Mouse (Mus musculus): Measurements from ENCODE around the gene Eif4a1. TPM values are rescaled to one million over a fixed set of nuclear protein-coding genes. Genes with fewer than 3 reads are reported as not detected.
"Not testable (repeated sequence)": the region's sequence is repeated elsewhere in the genome, so short reads cannot be mapped to it uniquely, and the experiment has no call there.

Eif4a1 gene
- total RNA-seq, 1 experiment from 2014 or later, result 694 TPM

GRCm38 (mm10) chr11:69703814-69704612 is 31.8 kb upstream of the Eif4a1 start:
- no peak for ATAC-seq (replicated peaks; ENCODE audit: insufficient number of reproducible peaks, low FRiP score, low TSS enrichment, poor library complexity, severe bottlenecking)

- ATAC-seq (replicated peaks; ENCODE audit: insufficient number of reproducible peaks, low FRiP score, low TSS enrichment, poor library complexity, severe bottlenecking), result not testable (repeated sequence)
Observed at GRCm38 (mm10) chr11:69703381-69703780, 31.2 kb upstream of the Eif4a1 start.

- not testable (repeated sequence) for ATAC-seq (replicated peaks; ENCODE audit: insufficient number of reproducible peaks, low FRiP score, low TSS enrichment, poor library complexity, severe bottlenecking)
Observed at GRCm38 (mm10) chr11:69702886-69703285, 30.7 kb upstream of the Eif4a1 start.

GRCm38 (mm10) chr11:69699595-69699994 is 27.4 kb upstream of the Eif4a1 start:
- no peak for ATAC-seq (replicated peaks; ENCODE audit: insufficient number of reproducible peaks, low FRiP score, low TSS enrichment, poor library complexity, severe bottlenecking)

- ATAC-seq (replicated peaks; ENCODE audit: insufficient number of reproducible peaks, low FRiP score, low TSS enrichment, poor library complexity, severe bottlenecking), result no peak
Observed at GRCm38 (mm10) chr11:69698574-69698973, 26.4 kb upstream of the Eif4a1 start.

- ATAC-seq (replicated peaks; ENCODE audit: insufficient number of reproducible peaks, low FRiP score, low TSS enrichment, poor library complexity, severe bottlenecking), result no peak
Observed at GRCm38 (mm10) chr11:69697396-69697795, 25.2 kb upstream of the Eif4a1 start.

- peak; percentile 78 for ATAC-seq (replicated peaks; ENCODE audit: insufficient number of reproducible peaks, low FRiP score, low TSS enrichment, poor library complexity, severe bottlenecking)
Observed at GRCm38 (mm10) chr11:69695361-69696181, 23.3 kb upstream of the Eif4a1 start, which contains the start of the genes Tnfsf12 and Tnfsfm13. Gene Tnfsf12, minus strand, starts transcription at chr11:69695849. Gene Tnfsfm13, minus strand, starts transcription at chr11:69696098.

- no peak for ATAC-seq (replicated peaks; ENCODE audit: insufficient number of reproducible peaks, low FRiP score, low TSS enrichment, poor library complexity, severe bottlenecking)
Observed at GRCm38 (mm10) chr11:69695046-69695360, 22.8 kb upstream of the Eif4a1 start.

- no peak for ATAC-seq (replicated peaks; ENCODE audit: insufficient number of reproducible peaks, low FRiP score, low TSS enrichment, poor library complexity, severe bottlenecking)
Observed at GRCm38 (mm10) chr11:69693421-69693965, 21.3 kb upstream of the Eif4a1 start.

GRCm38 (mm10) chr11:69692863-69693262 is 20.6 kb upstream of the Eif4a1 start:
- no peak for ATAC-seq (replicated peaks; ENCODE audit: insufficient number of reproducible peaks, low FRiP score, low TSS enrichment, poor library complexity, severe bottlenecking)

GRCm38 (mm10) chr11:69692196-69692811 is 20.1 kb upstream of the Eif4a1 start:
- ATAC-seq (replicated peaks; ENCODE audit: insufficient number of reproducible peaks, low FRiP score, low TSS enrichment, poor library complexity, severe bottlenecking), result peak; percentile 92

- no peak for ATAC-seq (replicated peaks; ENCODE audit: insufficient number of reproducible peaks, low FRiP score, low TSS enrichment, poor library complexity, severe bottlenecking)
Observed at GRCm38 (mm10) chr11:69689891-69690290, 17.7 kb upstream of the Eif4a1 start.

GRCm38 (mm10) chr11:69687061-69687460 is 14.8 kb upstream of the Eif4a1 start:
- no peak for ATAC-seq (replicated peaks; ENCODE audit: insufficient number of reproducible peaks, low FRiP score, low TSS enrichment, poor library complexity, severe bottlenecking)

GRCm38 (mm10) chr11:69686377-69686776 is 14.2 kb upstream of the Eif4a1 start:
- ATAC-seq (replicated peaks; ENCODE audit: insufficient number of reproducible peaks, low FRiP score, low TSS enrichment, poor library complexity, severe bottlenecking), result no peak

GRCm38 (mm10) chr11:69685526-69686148 is 13.4 kb upstream of the Eif4a1 start, which contains the start of gene Tnfsf13:
Gene Tnfsf13, minus strand, starts transcription at chr11:69685784.
- ATAC-seq (replicated peaks; ENCODE audit: insufficient number of reproducible peaks, low FRiP score, low TSS enrichment, poor library complexity, severe bottlenecking), result no peak

- ATAC-seq (replicated peaks; ENCODE audit: insufficient number of reproducible peaks, low FRiP score, low TSS enrichment, poor library complexity, severe bottlenecking), result no peak
Observed at GRCm38 (mm10) chr11:69684936-69685335, 12.7 kb upstream of the Eif4a1 start.

GRCm38 (mm10) chr11:69684128-69684745 is 12.0 kb upstream of the Eif4a1 start:
- ATAC-seq (replicated peaks; ENCODE audit: insufficient number of reproducible peaks, low FRiP score, low TSS enrichment, poor library complexity, severe bottlenecking), result no peak

GRCm38 (mm10) chr11:69683576-69683975 is 11.4 kb upstream of the Eif4a1 start:
- ATAC-seq (replicated peaks; ENCODE audit: insufficient number of reproducible peaks, low FRiP score, low TSS enrichment, poor library complexity, severe bottlenecking), result no peak

Measured in monocyte, adult 5-6 weeks (primary cell).